Mouse (Mus musculus) E14TG2a.4 (cell line): ENCODE results near the gene Rerg.

Source experiments
- CTCF ChIP-seq: conservative IDR thresholded peaks from 2 replicates; pipeline ENCODE4 v1.5.1; 2014; ENCODE audit warnings: low read length
- POU5F1 ChIP-seq: IDR thresholded peaks from 2 replicates; pipeline ENCODE4 v1.6.1; 2014; ENCODE audit warnings: low read length, borderline replicate concordance

DNA sequence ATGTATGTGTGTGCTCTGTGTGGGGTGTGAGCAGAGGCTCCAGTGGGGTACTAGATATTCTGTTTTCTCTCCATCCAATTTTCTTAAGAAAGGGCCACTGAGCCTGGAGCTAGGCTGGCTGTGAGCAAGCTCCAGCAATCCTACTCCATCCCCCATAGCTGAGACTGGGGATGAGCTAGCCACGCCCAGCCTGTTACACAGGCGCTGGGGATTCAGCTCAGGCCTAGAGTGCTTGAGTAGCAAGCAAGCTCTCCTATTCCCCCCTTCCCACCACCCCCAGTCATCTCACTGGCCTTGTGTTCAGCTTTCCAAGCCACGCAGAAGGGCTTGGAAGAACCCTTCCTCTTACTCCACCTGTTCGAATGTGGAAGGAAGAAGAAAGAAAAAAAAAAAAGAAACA is 7.2 kb downstream of the Rerg start:
- no peak for TF ChIP-seq POU5F1
- no peak for TF ChIP-seq CTCF
